Mouse (Mus musculus) macrophage (primary cell): ENCODE measurements at regions not wholly inside any gene's neighbourhood (a gene's known extent, or its start where the extent isn't known, plus 50 kb on each side); places are given as distances from the start of the nearest gene placed in this dataset.

Experiments
- H3K27ac ChIP-seq: fragments of 350-480 bp; formaldehyde crosslinking; 2 replicates; pipeline ENCODE4 v1.9.0; 2021
- H3K36me3 ChIP-seq: fragments of 350-480 bp; formaldehyde crosslinking; 2 replicates; pipeline ENCODE4 v1.9.0; 2021; ENCODE audit errors: inconsistent target
- H3K4me3 ChIP-seq: fragments of 350-480 bp; formaldehyde crosslinking; 2 replicates; pipeline ENCODE4 v1.9.0; 2021; ENCODE audit errors: inconsistent target
- H3K79me2 ChIP-seq: fragments of 350-480 bp; formaldehyde crosslinking; 2 replicates; pipeline ENCODE4 v1.9.0; 2021; ENCODE audit errors: inconsistent target
- WGBS: methylation state at CpG from one replicate; pipeline ENCODE4 v1.1.7; 2026; ENCODE audit warnings: inconsistent platforms; ENCODE audit not compliant: missing documents; 5-methylcytosine and 5-hydroxymethylcytosine counted together

GRCm38 (mm10) chr7:136014706-136015105 lies 298.5 kb upstream of the Mki67 start:
- Histone ChIP-seq H3K27ac (no peak overlapping the region), H3K4me3 (no peak overlapping the region), H3K36me3 (no peaks in the 10 kb centered on the region), H3K79me2 (no peaks in the 10 kb centered on the region)
- WGBS, result 84% methylated on average over 4 of the region's 4 CpGs

- H3K79me2 ChIP-seq, result no peaks in the 10 kb centered on the region
- no peak overlapping the region for H3K4me3 ChIP-seq
- H3K36me3 ChIP-seq, result no peaks in the 10 kb centered on the region
- WGBS, result 94% methylated on average over 8 of the region's 8 CpGs
- H3K27ac ChIP-seq, result no peak overlapping the region
These were observed 300.8 kb upstream of the Mki67 start for GRCm38 (mm10) chr7:136016918-136017317.

GRCm38 (mm10) chr7:136020577-136020976 lies 304.4 kb upstream of the Mki67 start:
- Histone ChIP-seq H3K4me3 (no peak overlapping the region), H3K36me3 (no peaks in the 10 kb centered on the region), H3K27ac (no peak overlapping the region), H3K79me2 (no peaks in the 10 kb centered on the region)
- WGBS, result 95% methylated on average over 7 of the region's 7 CpGs

GRCm38 (mm10) chr7:136021071-136021470 lies 304.9 kb upstream of the Mki67 start:
- Histone ChIP-seq H3K4me3 (no peak overlapping the region), H3K79me2 (no peaks in the 10 kb centered on the region), H3K36me3 (no peaks in the 10 kb centered on the region), H3K27ac (no peak overlapping the region)
- WGBS, result 59% methylated on average over 2 of the region's 2 CpGs

GRCm38 (mm10) chr7:136022781-136023448 lies 306.8 kb upstream of the Mki67 start:
- no peaks in the 10 kb centered on the region for H3K36me3 ChIP-seq
- H3K27ac ChIP-seq, result no peak overlapping the region
- WGBS, result 73% methylated on average over 5 of the region's 5 CpGs
- no peak overlapping the region for H3K4me3 ChIP-seq
- no peaks in the 10 kb centered on the region for H3K79me2 ChIP-seq

- 93% methylated on average over 7 of the region's 7 CpGs for WGBS
- no peak overlapping the region for H3K27ac ChIP-seq
- H3K79me2 ChIP-seq, result no peaks in the 10 kb centered on the region
- H3K36me3 ChIP-seq, result no peaks in the 10 kb centered on the region
- H3K4me3 ChIP-seq, result no peak overlapping the region
These were observed 310.3 kb upstream of the Mki67 start for GRCm38 (mm10) chr7:136026451-136026850.

- 89% methylated on average over 6 of the region's 6 CpGs for WGBS
- H3K36me3 ChIP-seq, result no peaks in the 10 kb centered on the region
- no peaks in the 10 kb centered on the region for H3K79me2 ChIP-seq
- no peak overlapping the region for H3K27ac ChIP-seq
- no peak overlapping the region for H3K4me3 ChIP-seq
These were observed 315.9 kb upstream of the Mki67 start for GRCm38 (mm10) chr7:136032026-136032425.

- WGBS, result 92% methylated on average over 5 of the region's 5 CpGs
- H3K4me3 ChIP-seq, result no peak overlapping the region
- H3K36me3 ChIP-seq, result no peaks in the 10 kb centered on the region
- no peak overlapping the region for H3K27ac ChIP-seq
- H3K79me2 ChIP-seq, result no peaks in the 10 kb centered on the region
These were observed 317.4 kb upstream of the Mki67 start for GRCm38 (mm10) chr7:136033536-136033935.

- Histone ChIP-seq H3K79me2 (no peaks in the 10 kb centered on the region), H3K27ac (no peak overlapping the region), H3K4me3 (no peak overlapping the region), H3K36me3 (no peaks in the 10 kb centered on the region)
- 82% methylated on average over 7 of the region's 7 CpGs for WGBS
These were observed 319.6 kb upstream of the Mki67 start for GRCm38 (mm10) chr7:136035735-136036134.

GRCm38 (mm10) chr7:136038072-136038471 lies 321.9 kb upstream of the Mki67 start:
- 89% methylated on average over 5 of the region's 5 CpGs for WGBS
- H3K79me2 ChIP-seq, result no peaks in the 10 kb centered on the region

GRCm38 (mm10) chr7:136038906-136039305 lies 322.7 kb upstream of the Mki67 start:
- no peaks in the 10 kb centered on the region for H3K36me3 ChIP-seq
- no peak overlapping the region for H3K4me3 ChIP-seq
- no peaks in the 10 kb centered on the region for H3K79me2 ChIP-seq
- H3K27ac ChIP-seq, result no peak overlapping the region
- WGBS, result 60% methylated on average over 2 of the region's 2 CpGs

More at GRCm38 (mm10) chr7:136038072-136038471, 321.9 kb upstream of the Mki67 start:
- no peaks in the 10 kb centered on the region for H3K36me3 ChIP-seq
- no peak overlapping the region for H3K4me3 ChIP-seq
- H3K27ac ChIP-seq, result no peak overlapping the region

- Histone ChIP-seq H3K36me3 (no peaks in the 10 kb centered on the region), H3K27ac (no peak overlapping the region), H3K4me3 (no peak overlapping the region), H3K79me2 (no peaks in the 10 kb centered on the region)
- 57% methylated on average over 4 of the region's 4 CpGs for WGBS
These were observed 325.8 kb upstream of the Mki67 start for GRCm38 (mm10) chr7:136041921-136042320.

GRCm38 (mm10) chr7:136046645-136047363 lies 330.6 kb upstream of the Mki67 start:
- H3K36me3 ChIP-seq, result no peaks in the 10 kb centered on the region
- 64% methylated on average over 14 of the region's 14 CpGs for WGBS

GRCm38 (mm10) chr7:136047364-136047945 lies 331.3 kb upstream of the Mki67 start:
- no peaks in the 10 kb centered on the region for H3K79me2 ChIP-seq
- WGBS, result 80% methylated on average over 7 of the region's 7 CpGs
- H3K36me3 ChIP-seq, result no peaks in the 10 kb centered on the region
- no peak overlapping the region for H3K4me3 ChIP-seq
- H3K27ac ChIP-seq, result no peak overlapping the region

More at GRCm38 (mm10) chr7:136046645-136047363, 330.6 kb upstream of the Mki67 start:
- no peak overlapping the region for H3K4me3 ChIP-seq
- no peaks in the 10 kb centered on the region for H3K79me2 ChIP-seq
- H3K27ac ChIP-seq, result no peak overlapping the region

GRCm38 (mm10) chr7:136048925-136049586 lies 332.9 kb upstream of the Mki67 start:
- Histone ChIP-seq H3K79me2 (no peaks in the 10 kb centered on the region), H3K4me3 (no peak overlapping the region), H3K36me3 (no peaks in the 10 kb centered on the region), H3K27ac (no peak overlapping the region)
- WGBS, result 55% methylated on average over 6 of the region's 8 CpGs
